15 mouse cellular contexts compared by ENCODE assay signal in genomic region chr13:99550679-99551369, GRCm38 (mm10). TPM values are rescaled to one million over a fixed set of nuclear protein-coding genes. Genes with fewer than 3 reads are reported as not detected.
DNase-seq lines count a peak whose midpoint lies in the region; ATAC-seq lines count a peak whose summit lies in the region.
"Had no signal": no experiment of that assay in that cellular context is flagged by ENCODE, and none has a peak within 500 bp of the region (broad histone marks: within the 10 kb centered on the region; RNA-seq: fewer than 3 reads in every experiment).

No protein-coding gene starts in this region.

- peaks cover 41% of the 10 kb centered on the region for H3K4me1 ChIP-seq in heart, embryonic 10.5 days
- peaks cover 38% of the 10 kb centered on the region for H3K4me1 ChIP-seq in hindbrain, embryonic 13.5 days (replicated peaks)
- peaks cover 46% of the 10 kb centered on the region for H3K4me1 ChIP-seq in midbrain, embryonic 10.5 days
- H3K4me1 ChIP-seq: liver, embryonic 13.5 days had no signal

- H3K27ac ChIP-seq in heart, embryonic 10.5 days = 0 out of 2 replicates have a peak overlapping the region, but pooled peaks have one; percentile 2
- peak overlapping the region; percentile 73 for H3K27ac ChIP-seq in hindbrain, embryonic 13.5 days
- peak overlapping the region; percentile 72 for H3K27ac ChIP-seq in midbrain, embryonic 10.5 days (replicated peaks)
- H3K27ac ChIP-seq: embryonic facial prominence, embryonic 12.5 days; liver, embryonic 13.5 days had no signal

- H3K4me3 ChIP-seq in heart, embryonic 10.5 days = no peak overlapping the region; the same call in 1 of the 2 replicates
- no peak overlapping the region for H3K4me3 ChIP-seq in hindbrain, embryonic 13.5 days
- H3K4me3 ChIP-seq in midbrain, embryonic 10.5 days = no peak overlapping the region
- H3K4me3 ChIP-seq: embryonic facial prominence, embryonic 12.5 days; liver, embryonic 13.5 days had no signal

- WGBS in heart, embryonic 10.5 days = 36% methylated on average over 12 of the region's 12 CpGs
- 45% methylated on average over 12 of the region's 12 CpGs for WGBS in hindbrain, embryonic 13.5 days
- WGBS in midbrain, embryonic 10.5 days = 73% methylated on average over 12 of the region's 12 CpGs

- no peaks in the 10 kb centered on the region for H3K36me3 ChIP-seq in heart, embryonic 10.5 days
- no peaks in the 10 kb centered on the region for H3K36me3 ChIP-seq in hindbrain, embryonic 13.5 days
- H3K36me3 ChIP-seq in midbrain, embryonic 10.5 days = no peaks in the 10 kb centered on the region
- H3K36me3 ChIP-seq: embryonic facial prominence, embryonic 12.5 days; liver, embryonic 13.5 days had no signal

- no peaks in the 10 kb centered on the region for H3K27me3 ChIP-seq in heart, embryonic 10.5 days (ENCODE audit: insufficient read depth, poor library complexity, severe bottlenecking)
- H3K27me3 ChIP-seq in hindbrain, embryonic 13.5 days = no peaks in the 10 kb centered on the region
- H3K27me3 ChIP-seq in midbrain, embryonic 10.5 days (ENCODE audit: low read depth, poor library complexity, severe bottlenecking) = no peaks in the 10 kb centered on the region
- H3K27me3 ChIP-seq: embryonic facial prominence, embryonic 12.5 days; liver, embryonic 13.5 days had no signal

- H3K4me2 ChIP-seq in hindbrain, embryonic 13.5 days = no peak overlapping the region
- H3K4me2 ChIP-seq: embryonic facial prominence, embryonic 12.5 days; liver, embryonic 13.5 days had no signal

- DNase-seq in heart, embryonic 10.5 days (ENCODE audit: low spot score) = no peak
- DNase-seq in heart, postnatal 36 days = no peak
- peak; percentile 66 for DNase-seq in brain, adult 2 months (ENCODE audit: low read depth, low spot score)
- DNase-seq in midbrain, embryonic 10.5 days (ENCODE audit: low spot score) = no peak
- no peak for DNase-seq in adrenal gland, postnatal 36 days
- no peak for DNase-seq in thymus, postnatal 0 days (ENCODE audit: low spot score)
- no peak for DNase-seq in adrenal gland, postnatal 25 days
- DNase-seq: cerebellum, adult 9-11 months; kidney, adult 18-20 months; liver, embryonic 13.5 days; lung, postnatal 4 days; spleen, adult 18-20 months; thymus, adult 18-20 months had no signal

- no peaks in the 10 kb centered on the region for H3K9me3 ChIP-seq in heart, embryonic 10.5 days
- H3K9me3 ChIP-seq in hindbrain, embryonic 13.5 days = no peaks in the 10 kb centered on the region
- no peaks in the 10 kb centered on the region for H3K9me3 ChIP-seq in midbrain, embryonic 10.5 days (replicated peaks)
- H3K9me3 ChIP-seq: embryonic facial prominence, embryonic 12.5 days; liver, embryonic 13.5 days had no signal

- ATAC-seq in hindbrain, embryonic 13.5 days (ENCODE audit: low FRiP score) = no peak

- no peak overlapping the region for H3K9ac ChIP-seq in hindbrain, embryonic 13.5 days
- H3K9ac ChIP-seq: embryonic facial prominence, embryonic 12.5 days; liver, embryonic 13.5 days had no signal

- intact Hi-C loops in heart, postnatal 36 days (cut with DNase I) = no loop called here

RNA-seq across cellular contexts. Expression of gene Map1b, which starts 34.5 kb away (rescaled TPM):
- 164 and 186 TPM in 2 replicates for polyA plus RNA-seq in heart, embryonic 10.5 days (2016; fragmentation: Nextera tagmentation; extraction: Ambion mirVana)
- 10 to 100 TPM; 11.8 to 14.4 TPM for total RNA-seq in heart, postnatal 36 days (2021)
- polyA plus RNA-seq in hindbrain, embryonic 13.5 days (2015; fragmentation: Nextera tagmentation; extraction: Ambion mirVana) = 2,103 and 2,232 TPM in 2 replicates
- polyA plus RNA-seq in midbrain, embryonic 10.5 days (2016; fragmentation: Nextera tagmentation; extraction: Ambion mirVana) = 665 and 916 TPM in 2 replicates
- 100 to 1,000 TPM in 1 of 2 experiments, 10 to 100 TPM in 1; 65.1 to 216 TPM for total RNA-seq in adrenal gland, postnatal 36 days (2021)
- polyA plus RNA-seq in thymus, postnatal 0 days (2015; fragmentation: Nextera tagmentation; extraction: Ambion mirVana) = 4.0 and 5.8 TPM in 2 replicates
- 69.6 and 75.6 TPM in 2 replicates for total RNA-seq in adrenal gland, postnatal 25 days (2021)

Comparison
In these comparisons a context has a peak if more than half of its experiments do, and no peak if none do; other contexts are left out.
1. H3K27ac ChIP-seq: peak in every context shown above with its lines; median percentile 73 in hindbrain, embryonic 13.5 days; 72 in midbrain, embryonic 10.5 days; 2 in heart, embryonic 10.5 days.
2. RNA of gene Map1b, which starts 34.5 kb away (polyA plus RNA-seq): 2,103 to 2,232 TPM in hindbrain, embryonic 13.5 days, 665 to 916 TPM in midbrain, embryonic 10.5 days and 164 to 186 TPM in heart, embryonic 10.5 days; 4.0 to 5.8 TPM in thymus, postnatal 0 days; every median in the first group is over 10 times any median in the second.